Mouse (Mus musculus) testis, adult 2 months (tissue): ENCODE results near the gene Nup214. TPM values are rescaled to one million over a fixed set of nuclear protein-coding genes. Genes with fewer than 3 reads are reported as not detected.

Experiments used
- H3K27ac ChIP-seq: fragments of 200-500 bp; 2 replicates; pipeline ENCODE4 v1.5.1; 2012; ENCODE audit warnings: low read depth, low read length; ENCODE audit not compliant: control insufficient read depth, insufficient read depth
- H3K27me3 ChIP-seq: fragments of 200-500 bp; 2 replicates; pipeline ENCODE4 v1.6.1; 2012; ENCODE audit warnings: mild to moderate bottlenecking, low read length, moderate library complexity; ENCODE audit not compliant: control insufficient read depth, insufficient read depth
- H3K36me3 ChIP-seq: fragments of 200-500 bp; 2 replicates; pipeline ENCODE4 v1.6.1; 2012; ENCODE audit warnings: mild to moderate bottlenecking, low read length; ENCODE audit not compliant: control insufficient read depth, insufficient read depth
- H3K4me1 ChIP-seq: fragments of 200-500 bp; 2 replicates; pipeline ENCODE4 v1.6.1; 2012; ENCODE audit warnings: low read length; ENCODE audit not compliant: control insufficient read depth, insufficient read depth
- H3K4me3 ChIP-seq: fragments of 200-500 bp; 2 replicates; pipeline ENCODE4 v1.5.1; 2012; ENCODE audit warnings: low read depth, mild to moderate bottlenecking, low read length, moderate library complexity, mixed read lengths; ENCODE audit not compliant: control insufficient read depth
- CTCF ChIP-seq: fragments of 200-500 bp; IDR thresholded peaks from 2 replicates; pipeline ENCODE4 v1.5.1; 2012; ENCODE audit warnings: low read depth, mild to moderate bottlenecking, inconsistent platforms, low read length, moderate library complexity; ENCODE audit not compliant: control insufficient read depth, insufficient read depth, insufficient replicate concordance
- POLR2A ChIP-seq: fragments of 200-500 bp; IDR thresholded peaks from 2 replicates; pipeline ENCODE4 v1.6.1; 2012; ENCODE audit warnings: low read depth, mild to moderate bottlenecking, inconsistent platforms, low read length, moderate library complexity; ENCODE audit not compliant: control insufficient read depth
- polyA plus RNA-seq: library from polyadenylated mRNA; depleted of rRNA; stranded (reverse); fragments of >200 nt; gene quantifications from 2 replicates; pipeline ENCODE4 v1.2.3, GENCODE M21; 2012

Gene Nup214
- polyA plus RNA-seq, 1 experiment, result 103 TPM

GRCm38 (mm10) chr2:32070747-32071146, 96.5 kb downstream of the Nup214 start:
- peaks cover 5% of the 10 kb centered on the region for H3K4me1 ChIP-seq
- no peak overlapping the region for H3K4me3 ChIP-seq
- no peaks in the 10 kb centered on the region for H3K36me3 ChIP-seq
- no peaks in the 10 kb centered on the region for H3K27me3 ChIP-seq
- TF ChIP-seq CTCF, result no peak
- no peak for TF ChIP-seq POLR2A
- no peak overlapping the region for H3K27ac ChIP-seq

DNA sequence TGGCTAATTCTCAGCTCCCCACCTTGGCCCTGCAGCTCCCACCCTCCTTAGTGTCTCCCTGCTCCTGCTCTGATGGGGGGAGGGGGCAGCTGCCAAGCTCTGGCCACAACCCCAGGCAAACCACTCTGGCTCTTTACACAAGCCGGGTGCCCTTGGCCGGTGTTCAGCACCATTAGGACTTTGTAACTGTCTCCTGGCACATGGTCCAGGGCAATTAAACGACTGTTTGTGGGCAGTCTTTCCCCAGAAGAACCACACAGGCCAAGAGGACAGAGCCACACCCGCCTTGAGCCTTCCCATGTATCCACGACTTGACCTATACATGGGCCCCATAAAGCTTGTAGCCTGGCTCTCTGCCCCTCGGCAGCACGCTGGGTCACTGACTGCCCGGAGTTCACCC, 100.2 kb downstream of the Nup214 start:
- Histone ChIP-seq H3K36me3 (no peaks in the 10 kb centered on the region), H3K4me3 (no peak overlapping the region), H3K27ac (no peak overlapping the region), H3K27me3 (no peaks in the 10 kb centered on the region), H3K4me1 (peaks cover 8% of the 10 kb centered on the region)
- no peak for TF ChIP-seq CTCF
- no peak for TF ChIP-seq POLR2A

- Histone ChIP-seq H3K27ac (no peak overlapping the region), H3K36me3 (no peaks in the 10 kb centered on the region), H3K4me1 (peaks cover 9% of the 10 kb centered on the region), H3K27me3 (no peaks in the 10 kb centered on the region), H3K4me3 (no peak overlapping the region)
- TF ChIP-seq CTCF (no peak), POLR2A (no peak)
Observed at GRCm38 (mm10) chr2:32075368-32075767, 101.1 kb downstream of the Nup214 start.

GRCm38 (mm10) chr2:32077744-32078143, 103.5 kb downstream of the Nup214 start:
- TF ChIP-seq CTCF, result no peak
- TF ChIP-seq POLR2A, result no peak
- Histone ChIP-seq H3K27ac (no peak overlapping the region), H3K4me3 (peak overlapping the region; percentile 14; the same call in 1 of the 2 replicates), H3K4me1 (peaks cover 9% of the 10 kb centered on the region), H3K36me3 (no peaks in the 10 kb centered on the region), H3K27me3 (no peaks in the 10 kb centered on the region)

DNA sequence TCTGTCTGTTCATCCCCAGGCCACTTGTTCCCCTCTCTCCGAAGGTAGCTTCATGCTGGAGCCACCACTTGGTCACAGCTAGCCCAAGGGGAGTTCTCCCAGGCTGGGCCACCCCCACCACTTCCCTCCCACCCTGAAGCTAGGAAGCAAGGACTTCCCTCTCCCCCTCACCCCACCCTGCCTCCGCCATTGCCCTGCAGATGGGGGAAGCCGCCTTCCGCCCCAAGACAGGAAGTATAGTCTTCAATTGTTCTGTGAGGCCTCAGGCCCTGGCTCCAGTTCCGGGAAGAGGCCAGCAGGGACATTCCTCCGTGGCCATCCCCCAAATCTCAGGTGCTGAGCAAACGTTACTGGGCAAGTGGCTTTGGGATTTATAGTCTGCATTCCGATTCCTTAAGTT, 104.3 kb downstream of the Nup214 start:
- Histone ChIP-seq H3K4me1 (peaks cover 13% of the 10 kb centered on the region), H3K36me3 (no peaks in the 10 kb centered on the region), H3K27me3 (no peaks in the 10 kb centered on the region), H3K27ac (peak overlapping the region; percentile 15), H3K4me3 (peak overlapping the region; percentile 76)
- TF ChIP-seq CTCF (no peak), POLR2A (no peak)

DNA sequence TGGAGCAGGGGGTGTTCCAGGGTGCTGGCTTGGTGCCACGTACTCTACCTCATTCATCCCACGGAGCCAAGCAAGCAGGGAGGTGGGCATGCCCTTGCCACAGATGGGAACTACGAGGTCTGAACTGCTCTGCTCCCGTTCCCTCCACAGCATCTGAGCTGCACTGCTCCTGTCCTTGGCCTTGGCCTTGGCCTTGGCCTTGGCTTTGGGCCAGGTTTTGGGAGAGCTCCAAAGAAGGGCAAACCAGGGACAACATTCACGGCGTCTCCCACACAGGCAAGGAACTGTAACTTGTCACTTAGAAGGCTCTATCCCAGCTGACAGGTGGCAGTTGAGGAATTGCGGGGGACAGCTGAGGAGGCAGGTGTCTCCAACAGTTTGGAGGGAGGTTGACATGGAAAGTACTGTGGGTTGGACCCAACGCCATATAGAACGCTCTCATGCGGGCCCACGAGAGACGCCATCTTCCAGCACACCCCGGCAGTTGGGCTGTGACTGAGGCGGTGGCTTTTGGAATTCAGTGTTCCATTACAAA, 105.0 kb downstream of the Nup214 start:
- Histone ChIP-seq H3K27me3 (no peaks in the 10 kb centered on the region), H3K36me3 (no peaks in the 10 kb centered on the region), H3K4me1 (peaks cover 13% of the 10 kb centered on the region), H3K27ac (peak overlapping the region; percentile 18), H3K4me3 (peak overlapping the region; percentile 76)
- TF ChIP-seq POLR2A (no peak; the same call in 1 of the 2 replicates), CTCF (no peak)

DNA sequence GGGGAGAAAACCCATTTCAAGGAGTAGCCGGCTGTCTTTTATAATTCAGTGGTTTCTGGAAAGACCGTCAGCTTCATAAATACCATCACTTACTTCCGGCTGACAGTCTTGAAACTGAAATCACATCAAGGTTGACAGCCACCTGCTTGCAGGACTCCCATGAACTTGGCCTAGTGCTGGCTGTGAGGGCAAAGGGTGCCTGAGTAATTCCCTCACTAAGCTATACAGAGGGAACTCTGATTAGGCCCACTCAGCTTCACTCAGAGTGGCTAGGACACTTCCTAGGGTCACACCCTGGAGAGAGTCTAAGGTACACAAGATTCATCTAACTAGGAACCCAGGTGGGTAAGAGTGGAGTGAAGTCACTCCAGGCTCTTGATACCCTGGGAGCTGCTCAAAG, 106.4 kb downstream of the Nup214 start:
- no peaks in the 10 kb centered on the region for H3K27me3 ChIP-seq
- peaks cover 14% of the 10 kb centered on the region for H3K4me1 ChIP-seq
- no peak overlapping the region for H3K27ac ChIP-seq
- H3K4me3 ChIP-seq, result peak overlapping the region; percentile 76
- no peaks in the 10 kb centered on the region for H3K36me3 ChIP-seq
- TF ChIP-seq POLR2A (no peak), CTCF (no peak)
